Mouse (Mus musculus): ENCODE measurements around the gene Ostf1. TPM values are rescaled to one million over a fixed set of nuclear protein-coding genes. Genes with fewer than 3 reads are reported as not detected.

The Ostf1 gene
- polyA plus RNA-seq, 1 experiment from 2014 or later, result 46.5 TPM

- no peaks in the 10 kb centered on the region for H3K9me3 ChIP-seq (replicated peaks)
- H3K27ac ChIP-seq, result no peak overlapping the region
- peaks cover 10% of the 10 kb centered on the region for H3K4me1 ChIP-seq
- no peak overlapping the region for H3K4me3 ChIP-seq
- WGBS, result 64% methylated on average over 5 of the region's 5 CpGs
- H3K4me2 ChIP-seq (replicated peaks), result no peak overlapping the region
- no peak for ATAC-seq (ENCODE audit: low FRiP score)
- H3K9ac ChIP-seq, result no peak overlapping the region
- no peaks in the 10 kb centered on the region for H3K36me3 ChIP-seq
- no peaks in the 10 kb centered on the region for H3K27me3 ChIP-seq
These were observed 54.3 kb downstream of the Ostf1 start for GRCm38 (mm10) chr19:18577348-18577747.

GRCm38 (mm10) chr19:18575891-18576290 lies 55.7 kb downstream of the Ostf1 start:
- no peaks in the 10 kb centered on the region for H3K36me3 ChIP-seq
- no peak overlapping the region for H3K4me2 ChIP-seq (replicated peaks)
- no peak overlapping the region for H3K27ac ChIP-seq
- H3K9ac ChIP-seq, result no peak overlapping the region
- no peak overlapping the region for H3K4me3 ChIP-seq
- ATAC-seq (ENCODE audit: low FRiP score), result no peak
- 95% methylated on average over 3 of the region's 3 CpGs for WGBS
- H3K9me3 ChIP-seq (replicated peaks), result no peaks in the 10 kb centered on the region
- H3K4me1 ChIP-seq, result peaks cover 10% of the 10 kb centered on the region
- H3K27me3 ChIP-seq, result no peaks in the 10 kb centered on the region

- no peak for ATAC-seq (ENCODE audit: low FRiP score)
- peaks cover 9% of the 10 kb centered on the region for H3K4me1 ChIP-seq
- WGBS, result 82% methylated on average over 5 of the region's 5 CpGs
These were observed 57.7 kb downstream of the Ostf1 start for GRCm38 (mm10) chr19:18573907-18574306.

GRCm38 (mm10) chr19:18573443-18573842 lies 58.2 kb downstream of the Ostf1 start:
- Histone ChIP-seq H3K27ac (no peak overlapping the region), H3K27me3 (no peaks in the 10 kb centered on the region), H3K4me1 (peaks cover 4% of the 10 kb centered on the region), H3K4me2 (replicated peaks) (no peak overlapping the region), H3K4me3 (no peak overlapping the region), H3K9ac (no peak overlapping the region), H3K9me3 (replicated peaks) (no peaks in the 10 kb centered on the region), H3K36me3 (no peaks in the 10 kb centered on the region)
- 77% methylated on average over 3 of the region's 3 CpGs for WGBS
- ATAC-seq (ENCODE audit: low FRiP score), result no peak

More at GRCm38 (mm10) chr19:18573907-18574306, 57.7 kb downstream of the Ostf1 start:
- Histone ChIP-seq H3K36me3 (no peaks in the 10 kb centered on the region), H3K9me3 (replicated peaks) (no peaks in the 10 kb centered on the region), H3K27ac (no peak overlapping the region), H3K9ac (no peak overlapping the region), H3K4me3 (no peak overlapping the region), H3K4me2 (replicated peaks) (no peak overlapping the region), H3K27me3 (no peaks in the 10 kb centered on the region)

GRCm38 (mm10) chr19:18569496-18569895 lies 62.1 kb downstream of the Ostf1 start:
- no peak overlapping the region for H3K4me2 ChIP-seq (replicated peaks)
- 97% methylated on average over 1 of the region's 1 CpGs for WGBS

GRCm38 (mm10) chr19:18568828-18569430 lies 62.7 kb downstream of the Ostf1 start:
- Histone ChIP-seq H3K27ac (no peak overlapping the region), H3K4me3 (no peak overlapping the region), H3K36me3 (no peaks in the 10 kb centered on the region), H3K9ac (no peak overlapping the region), H3K4me1 (no peaks in the 10 kb centered on the region), H3K9me3 (replicated peaks) (no peaks in the 10 kb centered on the region), H3K27me3 (no peaks in the 10 kb centered on the region), H3K4me2 (replicated peaks) (no peak overlapping the region)
- WGBS, result 88% methylated on average over 3 of the region's 3 CpGs
- ATAC-seq (ENCODE audit: low FRiP score), result no peak

More at GRCm38 (mm10) chr19:18569496-18569895, 62.1 kb downstream of the Ostf1 start:
- H3K4me1 ChIP-seq, result no peaks in the 10 kb centered on the region
- no peak overlapping the region for H3K4me3 ChIP-seq
- H3K27me3 ChIP-seq, result no peaks in the 10 kb centered on the region
- H3K27ac ChIP-seq, result no peak overlapping the region
- H3K36me3 ChIP-seq, result no peaks in the 10 kb centered on the region
- H3K9ac ChIP-seq, result no peak overlapping the region
- no peaks in the 10 kb centered on the region for H3K9me3 ChIP-seq (replicated peaks)
- ATAC-seq (ENCODE audit: low FRiP score), result no peak

GRCm38 (mm10) chr19:18567936-18568827 lies 63.4 kb downstream of the Ostf1 start:
- H3K4me3 ChIP-seq, result no peak overlapping the region
- H3K4me2 ChIP-seq (replicated peaks), result no peak overlapping the region
- no peaks in the 10 kb centered on the region for H3K4me1 ChIP-seq
- no peak overlapping the region for H3K9ac ChIP-seq
- H3K9me3 ChIP-seq (replicated peaks), result no peaks in the 10 kb centered on the region
- H3K36me3 ChIP-seq, result no peaks in the 10 kb centered on the region
- ATAC-seq (ENCODE audit: low FRiP score), result no peak
- WGBS, result 90% methylated on average over 12 of the region's 12 CpGs
- no peaks in the 10 kb centered on the region for H3K27me3 ChIP-seq
- H3K27ac ChIP-seq, result no peak overlapping the region

- no peak overlapping the region for H3K4me2 ChIP-seq (replicated peaks)
- H3K4me1 ChIP-seq, result no peaks in the 10 kb centered on the region
- no peak overlapping the region for H3K9ac ChIP-seq
- no peak overlapping the region for H3K27ac ChIP-seq
- no peaks in the 10 kb centered on the region for H3K27me3 ChIP-seq
- H3K4me3 ChIP-seq, result no peak overlapping the region
- no peaks in the 10 kb centered on the region for H3K36me3 ChIP-seq
- 91% methylated on average over 11 of the region's 11 CpGs for WGBS
- ATAC-seq (ENCODE audit: low FRiP score), result no peak
- no peaks in the 10 kb centered on the region for H3K9me3 ChIP-seq (replicated peaks)
These were observed 64.1 kb downstream of the Ostf1 start for GRCm38 (mm10) chr19:18567501-18567900.

- Histone ChIP-seq H3K4me3 (no peak overlapping the region), H3K27me3 (no peaks in the 10 kb centered on the region), H3K36me3 (no peaks in the 10 kb centered on the region), H3K4me1 (no peaks in the 10 kb centered on the region), H3K4me2 (replicated peaks) (no peak overlapping the region), H3K27ac (no peak overlapping the region), H3K9ac (no peak overlapping the region), H3K9me3 (replicated peaks) (no peaks in the 10 kb centered on the region)
- ATAC-seq (ENCODE audit: low FRiP score), result no peak
- WGBS, result 84% methylated on average over 1 of the region's 1 CpGs
These were observed 73.9 kb downstream of the Ostf1 start for GRCm38 (mm10) chr19:18557708-18558107.

GRCm38 (mm10) chr19:18555645-18556044 lies 76.0 kb downstream of the Ostf1 start:
- WGBS, result 92% methylated on average over 2 of the region's 2 CpGs

GRCm38 (mm10) chr19:18548668-18549067 lies 83.0 kb downstream of the Ostf1 start:
- no peak for ATAC-seq (ENCODE audit: low FRiP score)
- Histone ChIP-seq H3K9me3 (replicated peaks) (no peaks in the 10 kb centered on the region), H3K36me3 (no peaks in the 10 kb centered on the region), H3K27ac (no peak overlapping the region), H3K4me3 (no peak overlapping the region), H3K4me1 (no peaks in the 10 kb centered on the region), H3K9ac (no peak overlapping the region), H3K4me2 (replicated peaks) (no peak overlapping the region), H3K27me3 (no peaks in the 10 kb centered on the region)
- 19% methylated on average over 4 of the region's 4 CpGs for WGBS

More at GRCm38 (mm10) chr19:18555645-18556044, 76.0 kb downstream of the Ostf1 start:
- Histone ChIP-seq H3K4me3 (no peak overlapping the region), H3K4me2 (replicated peaks) (no peak overlapping the region), H3K27me3 (no peaks in the 10 kb centered on the region), H3K4me1 (no peaks in the 10 kb centered on the region), H3K9ac (no peak overlapping the region), H3K9me3 (replicated peaks) (no peaks in the 10 kb centered on the region), H3K27ac (no peak overlapping the region), H3K36me3 (no peaks in the 10 kb centered on the region)
- ATAC-seq (ENCODE audit: low FRiP score), result no peak
